Mouse (Mus musculus) myocyte (in vitro differentiated cells): Measurements from ENCODE around the gene Sox5. TPM values are rescaled to one million over a fixed set of nuclear protein-coding genes. Genes with fewer than 3 reads are reported as not detected.

Source experiments
- H3K27me3 ChIP-seq: one replicate; pipeline ENCODE4 v1.6.1; 2011; ENCODE audit not compliant: control insufficient read depth, insufficient read depth, insufficient read length
- H3K36me3 ChIP-seq: one replicate; pipeline ENCODE4 v1.6.1; 2011; ENCODE audit not compliant: control insufficient read depth, insufficient read depth
- H3K4me2 ChIP-seq: one replicate; pipeline ENCODE4 v1.6.1; 2011; ENCODE audit warnings: low read depth, control low read depth
- H3K4me3 ChIP-seq: one replicate; pipeline ENCODE4 v1.5.1; 2011; ENCODE audit warnings: mild to moderate bottlenecking, control low read depth, moderate library complexity
- H3K79me2 ChIP-seq: one replicate; pipeline ENCODE4 v1.6.1; 2011; ENCODE audit not compliant: control insufficient read depth, insufficient read depth
- H3ac ChIP-seq: one replicate; pipeline ENCODE4 v1.6.1; 2011; ENCODE audit not compliant: control insufficient read depth, insufficient read length
- CEBPB ChIP-seq: IDR thresholded peaks from 2 replicates; pipeline ENCODE4 v1.6.1; 2011; ENCODE audit warnings: mild to moderate bottlenecking, moderate library complexity; ENCODE audit not compliant: poor library complexity, insufficient read depth, severe bottlenecking
- E2F4 ChIP-seq: IDR thresholded peaks from one replicate; pipeline ENCODE4 v1.6.1; 2011; ENCODE audit warnings: mild to moderate bottlenecking, control low read depth, moderate library complexity; ENCODE audit not compliant: insufficient read depth
- MAX ChIP-seq: IDR thresholded peaks from one replicate; pipeline ENCODE4 v1.6.1; 2011; ENCODE audit warnings: low read depth, mild to moderate bottlenecking, control low read depth
- MYOD1 ChIP-seq, 3 experiments: IDR thresholded peaks; one replicate each; pipeline ENCODE4 v1.6.1; 2011; ENCODE audit warnings: control low read depth in 2 of 3, low read depth in 2 of 3, mild to moderate bottlenecking in 2 of 3, moderate library complexity in 1 of 3; ENCODE audit not compliant: insufficient read length in 2 of 3, control insufficient read depth in 1 of 3
- MYOG ChIP-seq, 3 experiments: IDR thresholded peaks; one replicate each; pipeline ENCODE4 v1.6.1; 2011; ENCODE audit warnings: control low read depth in 2 of 3, low read depth in 2 of 3, mild to moderate bottlenecking in 2 of 3; ENCODE audit not compliant: insufficient read length in 2 of 3, control insufficient read depth in 1 of 3, insufficient read depth in 1 of 3
- POLR2A ChIP-seq: IDR thresholded peaks from one replicate; pipeline ENCODE4 v1.6.1; 2011; ENCODE audit warnings: low read depth, mild to moderate bottlenecking, control low read depth, moderate library complexity; ENCODE audit not compliant: insufficient read length
- POLR2AphosphoS2 ChIP-seq: IDR thresholded peaks from one replicate; pipeline ENCODE4 v1.6.1; 2011; ENCODE audit warnings: low read depth, control low read depth; ENCODE audit not compliant: insufficient read length
- REST ChIP-seq: IDR thresholded peaks from one replicate; pipeline ENCODE4 v1.6.1; 2011; ENCODE audit warnings: mild to moderate bottlenecking, control low read depth, moderate library complexity; ENCODE audit not compliant: insufficient read depth, insufficient read length
- SRF ChIP-seq: IDR thresholded peaks from one replicate; pipeline ENCODE4 v1.6.1; 2011; ENCODE audit warnings: low read depth; ENCODE audit not compliant: control insufficient read depth, insufficient read length
- TCF12 ChIP-seq: IDR thresholded peaks from one replicate; pipeline ENCODE4 v1.6.1; 2011; ENCODE audit warnings: mild to moderate bottlenecking, control low read depth; ENCODE audit not compliant: poor library complexity, insufficient read depth, severe bottlenecking
- TCF3 ChIP-seq: IDR thresholded peaks from one replicate; pipeline ENCODE4 v1.6.1; 2011; ENCODE audit warnings: low read depth, control low read depth; ENCODE audit not compliant: insufficient read length
- USF1 ChIP-seq: IDR thresholded peaks from one replicate; pipeline ENCODE4 v1.6.1; 2011; ENCODE audit warnings: low read depth, mild to moderate bottlenecking, control low read depth, moderate library complexity
- polyA plus RNA-seq: library from polyadenylated mRNA; unstranded; fragments of >200 nt; fragmentation: generic; extraction: Trizol; gene quantifications from one replicate; pipeline ENCODE4 v1.2.1, GENCODE M21; 2012; ENCODE audit warnings: missing spikeins

The Sox5 gene
- 0.50 TPM for polyA plus RNA-seq

GRCm38 (mm10) chr6:144781431-144782030, at the start of gene Sox5:
Gene Sox5, minus strand, starts transcription at chr6:144781977.
- no peaks in the 10 kb centered on the region for H3K79me2 ChIP-seq
- no peak for TF ChIP-seq POLR2AphosphoS2
- no peak for TF ChIP-seq REST
- no peak for TF ChIP-seq E2F4
- TF ChIP-seq MYOD1 (IDR thresholded peaks at IDR 0.05; ENCODE audit: control insufficient read depth in 1 of 3, insufficient read length in 2 of 3, low read depth in 2 of 3): no peak
- no peak for TF ChIP-seq TCF12
- no peak for TF ChIP-seq SRF
- TF ChIP-seq MYOG (IDR thresholded peaks at IDR 0.05; ENCODE audit: control insufficient read depth in 1 of 3, insufficient read depth in 1 of 3, insufficient read length in 2 of 3, low read depth in 2 of 3): no peak
- no peak for TF ChIP-seq MAX
- TF ChIP-seq USF1: no peak
- TF ChIP-seq POLR2A: no peak
- TF ChIP-seq CEBPB: no peak
- no peak for TF ChIP-seq TCF3
- H3ac ChIP-seq: peak within 1 kb of the TSS; percentile 55

DNA sequence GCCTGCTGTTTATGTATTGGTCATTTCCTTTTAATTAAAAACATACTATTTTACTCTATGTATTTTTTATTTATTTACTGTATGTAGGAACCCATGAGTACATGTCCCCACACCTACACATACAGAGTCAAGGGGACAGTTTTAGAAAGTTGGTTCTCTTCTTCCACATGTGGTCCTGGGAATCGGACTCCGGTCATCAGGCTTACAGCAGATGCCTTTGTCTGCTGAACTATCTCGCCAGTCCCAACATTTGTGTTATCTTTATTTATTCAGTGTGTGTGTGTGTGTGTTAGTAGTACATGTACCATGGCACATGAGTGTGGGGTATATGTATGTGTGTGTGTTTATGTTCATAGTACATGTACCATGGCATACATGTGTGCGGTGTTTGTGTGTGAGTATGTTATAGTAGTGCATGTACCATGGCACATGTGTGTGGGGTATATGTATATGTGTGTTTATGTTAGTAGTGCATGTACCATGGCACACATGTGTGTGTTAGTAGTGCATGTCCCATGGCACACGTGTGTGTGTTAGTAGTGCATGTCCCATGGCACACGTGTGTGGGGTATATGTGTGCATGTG, 43.3 kb upstream of the Sox5 start:
- Histone ChIP-seq H3K36me3 (no peaks in the 10 kb centered on the region), H3K4me3 (no peak overlapping the region), H3K27me3 (no peaks in the 10 kb centered on the region), H3K4me2 (no peak overlapping the region), H3ac (no peak overlapping the region), H3K79me2 (no peaks in the 10 kb centered on the region)
- TF ChIP-seq E2F4 (no peak), TCF12 (no peak), SRF (no peak), MYOG (IDR thresholded peaks at IDR 0.05; ENCODE audit: control insufficient read depth in 1 of 3, insufficient read depth in 1 of 3, insufficient read length in 2 of 3, low read depth in 2 of 3) (no peak), MYOD1 (IDR thresholded peaks at IDR 0.05; ENCODE audit: control insufficient read depth in 1 of 3, insufficient read length in 2 of 3, low read depth in 2 of 3) (no peak), USF1 (no peak), CEBPB (no peak), TCF3 (no peak), POLR2A (no peak), REST (no peak), POLR2AphosphoS2 (no peak), MAX (no peak)

More at GRCm38 (mm10) chr6:144781431-144782030, at the start of gene Sox5:
- Histone ChIP-seq H3K4me2 (peak within 1 kb of the TSS; percentile 65), H3K27me3 (no peaks in the 10 kb centered on the region), H3K4me3 (peak within 1 kb of the TSS; percentile 34), H3K36me3 (no peaks in the 10 kb centered on the region)

- TF ChIP-seq POLR2AphosphoS2: no peak
- Histone ChIP-seq H3K4me2 (no peak overlapping the region), H3K4me3 (no peak overlapping the region), H3K79me2 (no peaks in the 10 kb centered on the region), H3K27me3 (no peaks in the 10 kb centered on the region), H3ac (no peak overlapping the region), H3K36me3 (no peaks in the 10 kb centered on the region)
Measured at GRCm38 (mm10) chr6:144824153-144824552, 42.4 kb upstream of the Sox5 start.

DNA sequence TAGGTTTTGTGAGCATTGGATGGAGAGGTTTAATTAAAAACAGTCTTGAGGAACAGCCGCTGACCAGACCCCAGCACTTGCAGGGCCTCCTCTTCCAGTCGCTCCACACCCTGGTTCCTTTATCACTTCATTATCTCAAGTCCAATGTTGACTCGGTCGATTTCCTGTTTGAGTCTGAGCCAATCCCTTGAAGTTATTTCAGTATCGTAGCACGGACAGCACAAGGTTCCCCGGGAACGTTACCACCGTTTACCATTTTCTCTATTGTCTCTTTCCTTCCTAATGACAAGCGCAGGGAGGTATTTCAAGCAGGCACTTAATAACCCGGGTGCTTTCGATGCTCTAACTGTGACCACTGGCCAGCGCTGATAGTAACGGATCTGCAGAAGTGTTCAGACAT, 40.8 kb upstream of the Sox5 start:
- Histone ChIP-seq H3K4me3 (no peak overlapping the region), H3K27me3 (no peaks in the 10 kb centered on the region), H3K4me2 (no peak overlapping the region), H3K36me3 (no peaks in the 10 kb centered on the region), H3K79me2 (no peaks in the 10 kb centered on the region), H3ac (no peak overlapping the region)
- TF ChIP-seq REST: no peak
- no peak for TF ChIP-seq MAX

DNA sequence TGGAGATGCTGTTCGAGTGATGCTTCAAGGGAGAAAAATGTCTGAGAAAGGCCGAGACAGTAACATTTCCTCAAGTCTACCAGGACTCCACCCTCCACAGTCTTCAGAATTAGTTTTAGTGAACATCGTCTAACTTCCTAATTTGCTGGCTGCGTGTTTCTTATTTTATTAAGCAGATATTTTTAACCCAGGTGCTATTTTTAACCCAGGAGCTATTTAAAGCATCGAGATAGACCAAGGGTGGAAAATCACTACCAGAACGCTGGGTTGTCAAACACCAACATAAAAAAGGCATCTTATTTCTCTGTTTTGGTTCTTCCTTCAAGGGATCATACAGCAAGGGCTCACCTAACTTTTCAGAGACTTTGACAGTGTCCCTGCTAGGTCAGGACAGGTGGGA, 39.2 kb upstream of the Sox5 start:
- Histone ChIP-seq H3K27me3 (no peaks in the 10 kb centered on the region), H3K79me2 (no peaks in the 10 kb centered on the region), H3K36me3 (no peaks in the 10 kb centered on the region), H3K4me3 (no peak overlapping the region), H3ac (no peak overlapping the region), H3K4me2 (no peak overlapping the region)
- TF ChIP-seq MAX (no peak), REST (no peak), USF1 (no peak), TCF12 (no peak), POLR2AphosphoS2 (no peak), MYOG (IDR thresholded peaks at IDR 0.05; ENCODE audit: control insufficient read depth in 1 of 3, insufficient read depth in 1 of 3, insufficient read length in 2 of 3, low read depth in 2 of 3) (no peak), SRF (no peak), POLR2A (no peak), MYOD1 (IDR thresholded peaks at IDR 0.05; ENCODE audit: control insufficient read depth in 1 of 3, insufficient read length in 2 of 3, low read depth in 2 of 3) (no peak), TCF3 (no peak), E2F4 (no peak), CEBPB (no peak)
